Mouse (Mus musculus) heart, adult 18-20 months (tissue): ENCODE results near the gene Rpl35a. TPM values are rescaled to one million over a fixed set of nuclear protein-coding genes. Genes with fewer than 3 reads are reported as not detected.

ENCODE experiments used
- microRNA-seq, 2 experiments: library from miRNA; unstranded; fragments of <30 nt; microRNA quantifications; one replicate each; pipeline ENCODE4 v1.2.0; 2022
- total RNA-seq, 2 experiments: library from RNA; stranded (reverse); gene quantifications; 2 replicates each; pipeline ENCODE4 v1.2.3; 2021

The Rpl35a gene
- total RNA-seq, 2 experiments from 2014 or later: 354 to 362 TPM

Small RNA genes within 50 kb of the gene (microRNA-seq; reads per million reads assigned to microRNA genes)
- gene Gm22231: 0 reads per million in 2 experiments
- 5.7 to 8.1 reads per million in 2 experiments for gene Mir1947

Other genes with a start within 250 kb of the Rpl35a start
- not detected for gene Smbd1, start 246.0 kb upstream of the Rpl35a start, total RNA-seq
- gene Fyttd1, start 179.0 kb upstream of the Rpl35a start, total RNA-seq: 100 to 1,000 TPM; 105 to 106 TPM
- gene Rubcn, start 178.7 kb upstream of the Rpl35a start, total RNA-seq: 10 to 100 TPM; 28.3 to 29.7 TPM
- 10 to 100 TPM; 19.9 to 21.4 TPM for gene Lrch3, start 142.4 kb upstream of the Rpl35a start, total RNA-seq
- gene Iqcg, start 235 bp upstream of the Rpl35a start, total RNA-seq: under 1 TPM; 0.49 to 0.62 TPM
- 1 to 10 TPM; 2.1 to 2.7 TPM for gene Lmln, start 6.1 kb downstream of the Rpl35a start, total RNA-seq
- gene Osbpl11, start 128.6 kb downstream of the Rpl35a start, total RNA-seq: 10 to 100 TPM; 19.0 to 20.6 TPM
- 10 to 100 TPM; 23.1 to 24.6 TPM for gene Snx4, start 195.0 kb downstream of the Rpl35a start, total RNA-seq